8 mouse cellular contexts compared by ENCODE assay signal in genomic region chr12:79708423-79708733, GRCm38 (mm10).
A peak's percentile ranks its signal among the peaks of the same experiment; 100 is the strongest.
DNase-seq lines count a peak whose midpoint lies in the region; ATAC-seq lines count a peak whose summit lies in the region.
"Had no signal": no experiment of that assay in that cellular context is flagged by ENCODE, and none has a peak within 500 bp of the region (broad histone marks: within the 10 kb centered on the region; RNA-seq: fewer than 3 reads in every experiment).

No protein-coding gene starts in this region.

- H3K9ac ChIP-seq in neural tube, embryonic 11.5 days (ENCODE audit: low read length) = no peak overlapping the region
- H3K9ac ChIP-seq in hindbrain, embryonic 14.5 days = no peak overlapping the region
- peak overlapping the region; percentile 24; the same call in 1 of the 2 replicates for H3K9ac ChIP-seq in stomach, embryonic 16.5 days (ENCODE audit: low read length)

- WGBS in neural tube, embryonic 11.5 days = 44% methylated on average over 5 of the region's 5 CpGs
- 40% methylated on average over 5 of the region's 5 CpGs for WGBS in hindbrain, embryonic 14.5 days
- WGBS in stomach, embryonic 16.5 days = 36% methylated on average over 5 of the region's 5 CpGs

- no peaks in the 10 kb centered on the region for H3K36me3 ChIP-seq in neural tube, embryonic 11.5 days (ENCODE audit: control insufficient read depth, insufficient read depth, low read length)
- no peaks in the 10 kb centered on the region for H3K36me3 ChIP-seq in hindbrain, embryonic 14.5 days (replicated peaks; ENCODE audit: control insufficient read depth, insufficient read depth)
- H3K36me3 ChIP-seq in stomach, embryonic 16.5 days (ENCODE audit: control insufficient read depth, insufficient read depth, low read length) = no peaks in the 10 kb centered on the region

- H3K4me1 ChIP-seq in neural tube, embryonic 11.5 days (ENCODE audit: control insufficient read depth, insufficient read depth, low read length) = peaks cover 46% of the 10 kb centered on the region
- peaks cover 32% of the 10 kb centered on the region for H3K4me1 ChIP-seq in hindbrain, embryonic 14.5 days (replicated peaks; ENCODE audit: control insufficient read depth, insufficient read depth, low read length)
- peaks cover 35% of the 10 kb centered on the region for H3K4me1 ChIP-seq in stomach, embryonic 16.5 days (ENCODE audit: control insufficient read depth, insufficient read depth, low read length)

- H3K4me2 ChIP-seq in neural tube, embryonic 11.5 days (ENCODE audit: low read depth) = no peak overlapping the region
- no peak overlapping the region for H3K4me2 ChIP-seq in hindbrain, embryonic 14.5 days (replicated peaks)
- no peak overlapping the region for H3K4me2 ChIP-seq in stomach, embryonic 16.5 days (ENCODE audit: low read depth, low read length)

- ATAC-seq in neural tube, embryonic 11.5 days (ENCODE audit: insufficient read depth, low FRiP score, low TSS enrichment) = no peak
- no peak; the same call in 1 of the 2 replicates for ATAC-seq in hindbrain, embryonic 14.5 days (ENCODE audit: low FRiP score)
- peak; percentile 57; the same call in 1 of the 2 replicates for ATAC-seq in stomach, embryonic 16.5 days (ENCODE audit: insufficient read depth, low FRiP score)

- DNase-seq in neural tube, embryonic 11.5 days (ENCODE audit: low spot score) = no peak
- DNase-seq in neural tube, embryonic 10.5 days (ENCODE audit: extremely low spot score, low spot score) = no peak
- DNase-seq in hindbrain, embryonic 14.5 days (ENCODE audit: low spot score) = no peak
- DNase-seq in lung, adult 18-20 months = peak; percentile 64 to 75
- DNase-seq in testis, postnatal 14 days (ENCODE audit: low spot score) = no peak
- DNase-seq in thymus, postnatal 36 days = no peak
- DNase-seq: cerebellum, adult 8-10 months had no signal

- H3K27me3 ChIP-seq in neural tube, embryonic 11.5 days (ENCODE audit: control insufficient read depth, insufficient read depth, low read length) = no peaks in the 10 kb centered on the region
- no peaks in the 10 kb centered on the region for H3K27me3 ChIP-seq in hindbrain, embryonic 14.5 days (ENCODE audit: control insufficient read depth, insufficient read depth, low read length)
- H3K27me3 ChIP-seq in stomach, embryonic 16.5 days (ENCODE audit: control insufficient read depth, insufficient read depth, low read length) = no peaks in the 10 kb centered on the region

- H3K9me3 ChIP-seq in neural tube, embryonic 11.5 days (ENCODE audit: control insufficient read depth, low read length) = no peaks in the 10 kb centered on the region
- H3K9me3 ChIP-seq in hindbrain, embryonic 14.5 days (ENCODE audit: control insufficient read depth, low read length) = no peaks in the 10 kb centered on the region
- no peaks in the 10 kb centered on the region for H3K9me3 ChIP-seq in stomach, embryonic 16.5 days (replicated peaks; ENCODE audit: control insufficient read depth, low read length)

- H3K27ac ChIP-seq in neural tube, embryonic 11.5 days (ENCODE audit: low read depth, low read length) = peak overlapping the region; percentile 56; the same call in 1 of the 2 replicates
- peak overlapping the region; percentile 49; the same call in 1 of the 2 replicates for H3K27ac ChIP-seq in hindbrain, embryonic 14.5 days
- H3K27ac ChIP-seq in stomach, embryonic 16.5 days (ENCODE audit: low read length) = peak overlapping the region; percentile 90

- no peak overlapping the region for H3K4me3 ChIP-seq in neural tube, embryonic 11.5 days (ENCODE audit: low read depth, low read length)
- no peak overlapping the region for H3K4me3 ChIP-seq in hindbrain, embryonic 14.5 days (replicated peaks; ENCODE audit: low read length)
- no peak overlapping the region for H3K4me3 ChIP-seq in stomach, embryonic 16.5 days (replicated peaks; ENCODE audit: low read length)

Comparison
In these comparisons a context has a peak if more than half of its experiments do, and no peak if none do; other contexts are left out.
1. DNase-seq: peak in lung, adult 18-20 months (2 of 2); none in neural tube, embryonic 11.5 days (single experiment), neural tube, embryonic 10.5 days (single experiment), hindbrain, embryonic 14.5 days (single experiment), testis, postnatal 14 days (single experiment) and thymus, postnatal 36 days (0 of 2).
2. Peak in every context shown above with its lines, with median percentiles within 50 percentile points of each other: H3K27ac ChIP-seq.